Mouse (Mus musculus) stomach, postnatal 0 days (tissue): ENCODE measurements around the gene Cpxm2.

Source experiments
- CTCF ChIP-seq: IDR thresholded peaks from 2 replicates; pipeline ENCODE4 v1.5.1; 2016; ENCODE audit warnings: antibody characterized with exemption, low read depth, mild to moderate bottlenecking, moderate library complexity
- EP300 ChIP-seq: optimal IDR thresholded peaks from 2 replicates; pipeline ENCODE3; 2016; ENCODE audit warnings: antibody characterized with exemption

GRCm38 (mm10) chr7:132171716-132172115 lies 17.2 kb upstream of the Cpxm2 start:
- TF ChIP-seq CTCF (no peak), EP300 (no peak)
